Mouse (Mus musculus): ENCODE measurements around the gene Pgbd5.

Gene Pgbd5

GRCm38 (mm10) chr8:124439558-124439957 is at the start of gene Pgbd5:
Gene Pgbd5 (minus strand): TSS chr8:124439658.
- no peak for DNase-seq (ENCODE audit: low spot score in 2 of 2)

- no peak for DNase-seq (ENCODE audit: low spot score in 2 of 2)
Observed at GRCm38 (mm10) chr8:124483356-124484115, 44.1 kb upstream of the Pgbd5 start.

- DNase-seq (ENCODE audit: low spot score in 2 of 2): no peak
Observed at GRCm38 (mm10) chr8:124482790-124483189, 43.3 kb upstream of the Pgbd5 start.

GRCm38 (mm10) chr8:124480321-124480720 is 40.9 kb upstream of the Pgbd5 start:
- no peak for DNase-seq (ENCODE audit: low spot score in 2 of 2)

GRCm38 (mm10) chr8:124479251-124479650 is 39.8 kb upstream of the Pgbd5 start:
- DNase-seq (ENCODE audit: low spot score in 2 of 2): no peak

- DNase-seq (ENCODE audit: low spot score in 2 of 2): peak; percentile 84 to 89
Observed at GRCm38 (mm10) chr8:124476701-124477100, 37.2 kb upstream of the Pgbd5 start.

- no peak for DNase-seq (ENCODE audit: low spot score in 2 of 2)
Observed at GRCm38 (mm10) chr8:124475690-124476089, 36.2 kb upstream of the Pgbd5 start.

- no peak for DNase-seq (ENCODE audit: low spot score in 2 of 2)
Observed at GRCm38 (mm10) chr8:124464641-124465040, 25.2 kb upstream of the Pgbd5 start.

- DNase-seq (ENCODE audit: low spot score in 2 of 2): peak; percentile 42 to 44
Observed at GRCm38 (mm10) chr8:124463111-124463510, 23.7 kb upstream of the Pgbd5 start.

- peak; percentile 54 to 56 for DNase-seq (ENCODE audit: low spot score in 2 of 2)
Observed at GRCm38 (mm10) chr8:124462192-124462591, 22.7 kb upstream of the Pgbd5 start.

GRCm38 (mm10) chr8:124461103-124461502 is 21.6 kb upstream of the Pgbd5 start:
- no peak for DNase-seq (ENCODE audit: low spot score in 2 of 2)

GRCm38 (mm10) chr8:124460660-124461059 is 21.2 kb upstream of the Pgbd5 start:
- DNase-seq (ENCODE audit: low spot score in 2 of 2): no peak

- no peak for DNase-seq (ENCODE audit: low spot score in 2 of 2)
Observed at GRCm38 (mm10) chr8:124459627-124460026, 20.2 kb upstream of the Pgbd5 start.

- DNase-seq (ENCODE audit: low spot score in 2 of 2): no peak
Observed at GRCm38 (mm10) chr8:124455359-124455758, 15.9 kb upstream of the Pgbd5 start.

GRCm38 (mm10) chr8:124450192-124450895 is 10.9 kb upstream of the Pgbd5 start:
- DNase-seq (ENCODE audit: low spot score in 2 of 2): no peak

- no peak for DNase-seq (ENCODE audit: low spot score in 2 of 2)
Observed at GRCm38 (mm10) chr8:124448962-124449670, 9.7 kb upstream of the Pgbd5 start.

GRCm38 (mm10) chr8:124436741-124437140 is 2.7 kb downstream of the Pgbd5 start:
- DNase-seq (ENCODE audit: low spot score in 2 of 2): no peak

- no peak for DNase-seq (ENCODE audit: low spot score in 2 of 2)
Observed at GRCm38 (mm10) chr8:124435707-124436243, 3.7 kb downstream of the Pgbd5 start.

GRCm38 (mm10) chr8:124435170-124435569 is 4.3 kb downstream of the Pgbd5 start:
- no peak for DNase-seq (ENCODE audit: low spot score in 2 of 2)

GRCm38 (mm10) chr8:124434126-124434790 is 5.2 kb downstream of the Pgbd5 start:
- peak; percentile 96 to 97 for DNase-seq (ENCODE audit: low spot score in 2 of 2)

- DNase-seq (ENCODE audit: low spot score in 2 of 2): peak in 1 of 2 experiments; percentile 62
Observed at GRCm38 (mm10) chr8:124433451-124434125, 5.9 kb downstream of the Pgbd5 start.

Measured in right cerebral cortex, adult 2 months (tissue).